In genomic region chr7:137099766-137100165, GRCm38 (mm10) we compare ENCODE assay signal across 9 mouse cellular contexts.
"Had no signal": no experiment of that assay in that cellular context is flagged by ENCODE, and none has a peak within 500 bp of the region (broad histone marks: within the 10 kb centered on the region; RNA-seq: fewer than 3 reads in every experiment).

No protein-coding gene starts in this region.

- DNase-seq: kidney, adult 8-10 months; kidney, postnatal 25 days; lung, embryonic 14.5 days; lung, postnatal 10 days; retina, postnatal 1 day; right cerebral cortex, postnatal 4 days; spleen, adult 18-20 months; thymus, adult 2 months; thymus, postnatal 25 days had no signal
